Mouse (Mus musculus) megakaryocyte, embryonic 14.5 days (primary cell): ENCODE results near the gene Mfap5.

Source experiments
- FLI1 ChIP-seq: IDR thresholded peaks from 2 replicates; pipeline ENCODE4 v1.6.1; 2012; ENCODE audit warnings: low read length, inconsistent platforms, mixed read lengths
- GATA1 ChIP-seq: IDR thresholded peaks from 3 replicates; pipeline ENCODE4 v1.6.1; 2012; ENCODE audit warnings: mixed read lengths, low read length, inconsistent platforms, borderline replicate concordance

DNA sequence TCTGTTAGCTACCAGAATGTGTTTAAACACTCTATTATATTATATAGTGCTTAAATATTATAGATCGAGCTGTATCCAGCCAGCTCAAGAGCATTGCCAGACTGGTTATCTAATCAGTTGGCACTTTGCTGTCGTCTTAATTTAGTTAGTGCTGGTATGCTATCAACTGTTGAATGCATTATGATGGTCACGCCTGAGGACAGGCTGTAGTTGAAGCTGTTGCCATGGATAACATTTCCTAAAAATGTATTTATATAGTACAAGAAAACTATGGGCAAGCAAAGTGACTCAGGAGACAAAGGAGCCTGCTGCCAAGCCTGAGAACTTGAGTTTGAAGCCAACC lies 65.9 kb downstream of the Mfap5 start:
- no peak for TF ChIP-seq GATA1
- TF ChIP-seq FLI1: no peak
